Mouse (Mus musculus): ENCODE results near the gene Sycp2.

GRCm38 (mm10) chr2:178428676-178429075 lies 21.2 kb upstream of the Sycp2 start:
- no peak for TF ChIP-seq CTCF (IDR thresholded peaks at IDR 0.05; ENCODE audit: control insufficient read depth, insufficient read depth, insufficient replicate concordance, low read depth, low read length)
- no peak for TF ChIP-seq POLR2A (IDR thresholded peaks at IDR 0.05; ENCODE audit: control insufficient read depth, low read depth, low read length)

Data from testis, adult 2 months (tissue).